Mouse (Mus musculus) layer of hippocampus, adult 2 months (tissue): ENCODE data around the gene Sppl2b. TPM values are rescaled to one million over a fixed set of nuclear protein-coding genes. Genes with fewer than 3 reads are reported as not detected.
A peak's percentile ranks its signal among the peaks of the same experiment; 100 is the strongest.
"Not testable (repeated sequence)": the region's sequence is repeated elsewhere in the genome, so short reads cannot be mapped to it uniquely, and the experiment has no call there.

Experiments
- DNase-seq, 2 experiments: peaks; one replicate each; pipeline ENCODE4 v3.0.0; 2022; ENCODE audit warnings: low spot score in 2 of 2
- H3K27ac ChIP-seq: fragments of 200-600 bp; 2 replicates; pipeline ENCODE4 v1.8.1; 2022
- H3K4me3 ChIP-seq: fragments of 200-600 bp; 2 replicates; pipeline ENCODE4 v1.8.1; 2022; ENCODE audit warnings: mild to moderate bottlenecking
- CTCF ChIP-seq: fragments of 200-600 bp; conservative IDR thresholded peaks from 2 replicates; pipeline ENCODE4 v1.8.1; 2022; ENCODE audit warnings: antibody characterized with exemption, mild to moderate bottlenecking, moderate library complexity
- long read RNA-seq, 2 experiments: library from polyadenylated mRNA; stranded (forward); transcript quantifications; one replicate each; pipeline ENCODE4 v2.0.0; 2021; ENCODE audit warnings: borderline mapping rate in 2 of 2
- total RNA-seq, 2 experiments: library from RNA; stranded (reverse); gene quantifications; 2 replicates each; pipeline ENCODE4 v1.2.3; 2021

Sppl2b gene
- 10 to 100 TPM; 61.2 to 63.2 TPM for total RNA-seq
- long read RNA-seq, experiment 1, transcript Sppl2b-201 (15 exons, 2,869 nt) = major isoform, 14 of 61 reads
- long read RNA-seq, experiment 1, partial matches to known transcripts = 13 of 61 reads
- long read RNA-seq, experiment 1, other reads (novel, unspliced or antisense) = 33 of 61 reads
- long read RNA-seq, experiment 2, transcript Sppl2b-201 (15 exons, 2,869 nt) = major isoform, 28 of 74 reads
- long read RNA-seq, experiment 2, partial matches to known transcripts = 10 of 74 reads
- long read RNA-seq, experiment 2, other reads (novel, unspliced or antisense) = 36 of 74 reads

DNA sequence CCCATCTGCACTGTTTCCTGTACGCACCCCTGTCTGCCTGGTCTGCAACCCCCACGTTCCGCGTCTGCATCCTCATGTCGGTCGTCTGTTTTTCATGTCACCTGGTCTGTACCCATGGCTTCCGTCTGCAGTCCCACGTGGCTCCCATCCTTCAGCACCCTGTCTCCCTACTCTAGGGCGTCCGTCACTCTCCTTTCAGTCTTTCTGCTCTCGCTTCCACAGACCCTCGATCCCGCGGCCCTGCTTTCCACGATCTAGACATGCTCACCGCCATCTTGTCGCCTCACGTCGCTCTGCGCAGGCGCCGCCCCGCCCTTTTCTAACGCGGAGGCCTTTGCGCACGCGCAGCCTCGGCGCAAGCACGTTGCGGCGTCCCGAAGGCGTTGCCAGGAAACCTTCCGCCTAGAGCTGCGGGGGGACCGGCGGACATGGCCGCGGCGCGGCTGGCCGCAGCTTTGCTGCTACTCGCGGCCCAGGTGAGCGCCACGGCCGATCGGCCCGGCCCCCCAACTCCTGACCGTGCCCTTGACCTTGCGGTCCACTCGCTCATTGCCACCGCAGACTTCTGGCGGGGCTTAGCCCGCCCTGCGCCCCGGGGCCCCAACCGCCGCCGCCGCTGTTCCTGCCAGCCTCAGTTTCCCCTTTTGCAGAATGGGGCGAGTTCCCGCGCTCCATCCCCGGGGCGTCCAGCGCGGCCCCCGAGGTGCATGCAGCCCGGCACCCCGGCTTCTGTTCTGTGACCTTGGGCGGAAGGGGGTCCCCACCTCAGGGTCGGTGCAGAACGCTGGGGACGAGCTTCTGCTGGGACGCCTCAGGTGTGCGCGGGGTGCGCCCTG lies at the start of gene Sppl2b, which contains the start of gene Lsm7:
Gene Sppl2b (plus strand): TSS at position 363 of the 836 bp plus-strand sequence.
Gene Lsm7 (minus strand): TSS at position 297 of the 836 bp plus-strand sequence.
- DNase-seq = peak; percentile 95 to 96
- Histone ChIP-seq H3K4me3 (peak within 1 kb of the TSS; percentile 99), H3K27ac (peak within 1 kb of the TSS; percentile 89)
- no peak for TF ChIP-seq CTCF

DNA sequence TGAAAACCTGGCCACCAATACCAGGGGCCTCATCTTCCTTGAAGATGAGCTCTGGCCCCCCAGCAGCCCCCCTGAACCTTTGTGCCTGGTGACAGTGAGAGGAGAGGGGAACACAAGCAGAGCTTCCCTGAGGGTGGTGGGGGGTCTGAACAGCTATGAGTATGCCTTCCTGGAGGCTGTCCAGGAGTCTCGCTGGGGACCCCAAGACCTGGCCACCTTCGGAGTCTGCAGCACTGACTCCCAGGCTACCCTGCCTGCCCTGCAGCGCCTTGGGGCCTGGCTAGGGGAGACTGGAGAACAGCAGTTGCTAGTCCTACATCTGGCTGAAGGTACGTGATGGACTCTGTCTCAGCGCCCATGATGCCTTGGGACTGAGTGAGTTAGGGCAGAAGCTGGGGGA lies 49.8 kb upstream of the Sppl2b start:
- H3K27ac ChIP-seq = no peak overlapping the region
- no peak for TF ChIP-seq CTCF
- DNase-seq = no peak
- no peak overlapping the region for H3K4me3 ChIP-seq

GRCm38 (mm10) chr10:80805925-80806324 lies 49.1 kb upstream of the Sppl2b start:
- Histone ChIP-seq H3K27ac (peak overlapping the region; percentile 95), H3K4me3 (no peak overlapping the region)
- TF ChIP-seq CTCF = peak; percentile 95
- DNase-seq = peak in 1 of 2 experiments; percentile 87

- H3K27ac ChIP-seq = peak overlapping the region; percentile 95
- no peak for TF ChIP-seq CTCF
- no peak for DNase-seq
- peak overlapping the region; percentile 58 for H3K4me3 ChIP-seq
Measured at GRCm38 (mm10) chr10:80806341-80807056, 48.6 kb upstream of the Sppl2b start.

DNA sequence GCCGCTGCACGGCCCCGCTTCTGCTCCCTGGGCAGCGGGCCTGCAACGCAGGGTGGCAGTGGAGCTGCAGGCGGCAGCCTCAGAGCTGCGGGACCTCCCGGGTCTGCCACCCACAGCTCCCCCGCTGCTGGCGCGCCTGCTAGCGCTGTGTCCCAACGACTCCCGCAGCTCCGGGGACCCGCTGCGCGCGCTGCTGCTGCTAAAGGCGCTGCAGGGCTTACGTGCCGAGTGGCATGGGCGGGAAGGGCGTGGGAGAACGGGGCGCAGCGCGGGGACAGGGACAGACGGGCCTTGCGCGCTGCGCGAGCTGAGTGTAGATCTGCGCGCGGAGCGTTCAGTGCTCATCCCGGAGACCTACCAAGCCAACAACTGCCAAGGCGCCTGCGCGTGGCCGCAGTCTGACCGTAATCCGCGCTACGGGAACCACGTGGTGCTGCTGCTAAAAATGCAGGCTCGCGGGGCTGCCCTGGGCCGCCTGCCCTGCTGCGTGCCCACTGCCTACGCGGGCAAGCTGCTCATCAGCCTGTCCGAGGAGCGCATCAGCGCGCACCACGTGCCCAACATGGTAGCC lies 47.9 kb upstream of the Sppl2b start:
- Histone ChIP-seq H3K27ac (peak overlapping the region; percentile 95), H3K4me3 (peak overlapping the region; percentile 58)
- no peak for TF ChIP-seq CTCF
- peak; percentile 78 to 88 for DNase-seq

- no peak for DNase-seq
- Histone ChIP-seq H3K27ac (peak overlapping the region; percentile 95), H3K4me3 (peak overlapping the region; percentile 20; the same call in 1 of the 2 replicates)
- TF ChIP-seq CTCF = no peak
Measured at GRCm38 (mm10) chr10:80808099-80808984, 46.7 kb upstream of the Sppl2b start.

DNA sequence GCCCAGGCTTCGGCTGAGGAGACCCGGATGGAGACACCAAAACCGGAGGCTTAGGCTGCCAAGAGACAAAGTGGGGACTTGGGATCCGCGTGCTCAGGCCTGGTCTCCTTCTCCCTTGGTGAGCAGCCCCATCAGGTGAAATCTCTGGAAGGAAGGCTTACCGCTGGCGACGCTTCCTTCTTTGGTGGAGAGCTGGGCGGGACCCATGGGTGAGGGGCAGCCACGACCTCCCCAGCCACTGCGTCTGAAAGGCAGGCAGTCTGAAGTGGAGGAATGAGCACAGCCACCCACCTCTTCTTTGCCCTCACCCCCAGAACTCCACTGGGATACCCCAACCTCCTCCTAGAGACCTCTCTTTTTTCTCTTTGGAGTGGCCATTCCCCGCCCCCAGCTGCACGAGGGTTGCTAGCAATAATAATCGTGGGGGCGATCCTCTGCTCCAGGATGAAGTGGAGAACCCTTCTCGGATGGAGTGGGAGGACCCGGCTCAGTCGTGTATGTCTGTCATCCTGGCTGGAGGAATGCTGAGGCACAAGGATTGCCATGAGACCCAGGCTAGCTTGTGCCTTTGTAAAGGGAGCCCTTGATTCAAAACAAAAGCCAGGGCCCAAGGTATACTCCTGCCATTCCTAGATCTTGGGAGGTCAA lies 46.0 kb upstream of the Sppl2b start:
- no peak for DNase-seq
- no peak for TF ChIP-seq CTCF
- H3K27ac ChIP-seq = peak overlapping the region; percentile 95
- peak overlapping the region; percentile 20; the same call in 1 of the 2 replicates for H3K4me3 ChIP-seq

DNA sequence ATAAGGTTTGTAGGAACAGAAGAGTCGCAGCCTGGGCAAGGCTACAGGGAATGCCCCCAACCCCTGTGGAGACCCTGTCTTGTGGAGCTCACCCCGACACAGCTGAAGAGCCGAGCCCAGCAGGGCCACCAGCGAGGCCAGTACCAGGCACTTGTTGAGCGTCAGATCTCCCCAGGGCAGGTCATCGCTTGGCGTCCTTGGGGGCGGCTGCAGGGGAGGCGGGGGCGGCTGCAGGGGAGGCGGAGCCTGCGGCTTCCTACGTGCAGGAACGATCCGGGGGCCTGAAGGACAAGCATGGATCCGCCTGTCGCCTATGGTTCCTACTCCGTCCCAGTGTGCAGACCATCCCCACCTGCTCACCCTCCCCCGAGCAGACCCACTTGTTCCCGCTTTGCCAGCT lies 45.0 kb upstream of the Sppl2b start:
- Histone ChIP-seq H3K27ac (peak overlapping the region; percentile 28; the same call in 1 of the 2 replicates), H3K4me3 (no peak overlapping the region)
- TF ChIP-seq CTCF = no peak
- DNase-seq = no peak

DNA sequence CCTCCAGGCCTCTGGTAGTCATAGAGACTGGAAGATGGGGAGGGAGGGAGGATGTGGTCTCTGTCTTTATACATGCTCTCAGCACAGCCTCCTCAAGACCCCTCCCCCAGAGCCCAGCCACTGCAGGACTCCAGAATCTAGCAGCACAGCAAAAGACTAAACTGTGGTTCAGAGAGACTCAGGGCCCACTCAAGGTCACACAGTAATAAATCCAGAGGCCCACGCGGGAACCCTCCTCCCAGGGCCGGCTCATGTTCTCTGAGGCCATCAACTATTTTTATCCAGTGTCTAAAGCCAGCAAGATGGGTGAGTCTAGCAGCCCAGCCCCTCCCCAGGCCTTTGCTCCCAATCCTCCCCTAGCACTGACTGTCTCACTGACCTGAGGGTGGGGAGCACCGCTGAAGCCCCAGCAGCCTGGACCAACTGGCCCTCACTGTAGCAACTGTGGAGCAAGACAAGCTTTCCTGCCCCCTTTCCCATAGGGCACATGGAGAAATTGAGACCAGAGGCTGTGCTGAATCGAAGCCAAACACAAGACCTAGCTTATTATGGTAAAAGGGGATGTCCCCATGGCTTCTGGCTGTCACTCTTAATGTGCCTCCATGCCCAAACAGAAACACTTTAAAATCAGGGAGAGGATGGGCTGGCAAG lies 42.6 kb upstream of the Sppl2b start:
- Histone ChIP-seq H3K4me3 (no peak overlapping the region), H3K27ac (no peak overlapping the region)
- no peak for DNase-seq
- TF ChIP-seq CTCF = no peak

DNA sequence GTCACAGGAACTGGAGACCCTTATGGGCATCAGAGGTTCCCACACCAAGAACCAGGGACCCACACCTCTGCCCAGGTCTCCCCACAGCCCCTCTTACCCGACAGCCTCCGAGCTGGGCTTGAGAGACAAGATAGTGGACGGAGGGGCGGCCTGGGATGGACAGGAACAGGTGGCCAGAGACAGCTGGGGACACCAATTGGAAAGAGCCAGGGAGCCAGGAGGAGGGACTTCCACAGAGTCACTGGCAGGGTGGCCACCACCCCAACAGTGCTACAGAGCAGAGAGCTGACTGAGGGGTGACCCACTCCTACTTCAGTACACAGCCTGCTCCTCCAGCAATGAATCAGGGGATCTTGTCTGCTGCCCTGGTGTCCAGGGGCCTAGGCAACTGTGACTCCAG lies 41.7 kb upstream of the Sppl2b start, which contains the start of gene Jsrp1:
Gene Jsrp1 (minus strand): TSS at position 133 of the 400 bp plus-strand sequence.
- DNase-seq = no peak
- no peak for TF ChIP-seq CTCF
- Histone ChIP-seq H3K4me3 (no peak within 1 kb of the TSS), H3K27ac (no peak within 1 kb of the TSS)

- no peak for DNase-seq
- Histone ChIP-seq H3K27ac (no peak overlapping the region), H3K4me3 (no peak overlapping the region)
- peak; percentile 55 for TF ChIP-seq CTCF
Measured at GRCm38 (mm10) chr10:80814800-80815199, 40.3 kb upstream of the Sppl2b start.

- not testable (repeated sequence) for H3K27ac ChIP-seq, H3K4me3 ChIP-seq, DNase-seq
Measured at GRCm38 (mm10) chr10:80816303-80816702, 38.8 kb upstream of the Sppl2b start.
